Mouse (Mus musculus) limb, embryonic 11.5 days (tissue): ENCODE data around the gene Sec1. TPM values are rescaled to one million over a fixed set of nuclear protein-coding genes. Genes with fewer than 3 reads are reported as not detected.
A peak's percentile ranks its signal among the peaks of the same experiment; 100 is the strongest.

Source experiments
- ATAC-seq: fragments of 200-750 bp; cut with Nextera tagmentation; 2 replicates; pipeline ENCODE4 v1.8.0; 2017; ENCODE audit warnings: low read depth; ENCODE audit not compliant: insufficient number of reproducible peaks, low FRiP score, low TSS enrichment
- DNase-seq: peaks from one replicate; pipeline ENCODE4 v3.0.0-alpha.2; 2015; ENCODE audit warnings: low spot score
- H3K27ac ChIP-seq: fragments of 300-500 bp; sonication (generic); replicated peaks from 2 replicates; pipeline ENCODE4 v1.5.1; 2014; ENCODE audit warnings: low read depth, mild to moderate bottlenecking, low read length
- H3K27me3 ChIP-seq: fragments of 300-500 bp; sonication (generic); 2 replicates; pipeline ENCODE4 v1.6.1; 2014; ENCODE audit warnings: mild to moderate bottlenecking, low read length, mixed read lengths; ENCODE audit not compliant: control insufficient read depth, insufficient read depth
- H3K36me3 ChIP-seq: fragments of 300-500 bp; sonication (generic); 2 replicates; pipeline ENCODE4 v1.6.1; 2014; ENCODE audit warnings: mild to moderate bottlenecking, low read length, moderate library complexity, mixed read lengths; ENCODE audit not compliant: control insufficient read depth, insufficient read depth
- H3K4me1 ChIP-seq: fragments of 300-500 bp; sonication (generic); 2 replicates; pipeline ENCODE4 v1.6.1; 2014; ENCODE audit warnings: low read length, mixed read lengths; ENCODE audit not compliant: control insufficient read depth, insufficient read depth
- H3K4me2 ChIP-seq: fragments of 300-500 bp; sonication (generic); 2 replicates; pipeline ENCODE4 v1.6.1; 2014; ENCODE audit warnings: low read depth, mild to moderate bottlenecking, moderate library complexity; ENCODE audit not compliant: severe bottlenecking
- H3K4me3 ChIP-seq: fragments of 300-500 bp; sonication (generic); 2 replicates; pipeline ENCODE4 v1.5.1; 2014; ENCODE audit warnings: low read depth, low read length
- H3K9ac ChIP-seq: fragments of 300-500 bp; sonication (generic); 2 replicates; pipeline ENCODE4 v1.6.1; 2014; ENCODE audit warnings: mild to moderate bottlenecking, low read length
- H3K9me3 ChIP-seq: fragments of 300-500 bp; sonication (generic); 2 replicates; pipeline ENCODE4 v1.6.1; 2016; ENCODE audit warnings: low read length; ENCODE audit not compliant: control insufficient read depth
- WGBS: fragments of 180-500 bp; shearing (Covaris S2); extraction: QIAGEN DNeasy Blood & Tissue Kit; methylation state at CpG from one replicate; pipeline ENCODE4 v1.1.7; 2014; 5-methylcytosine and 5-hydroxymethylcytosine counted together
- polyA plus RNA-seq: library from polyadenylated mRNA; unstranded; fragments of >200 nt; fragmentation: Nextera tagmentation; extraction: Ambion mirVana; gene quantifications from 2 replicates; pipeline ENCODE4 v1.2.1, GENCODE M21; 2014

Sec1 gene
- polyA plus RNA-seq, 1 experiment from 2014 or later, result 0.37 TPM

- DNase-seq, result no peak
- 94% methylated on average over 24 of the region's 24 CpGs for WGBS
- H3K4me1 ChIP-seq, result peaks cover 36% of the 10 kb centered on the region
- peaks cover 23% of the 10 kb centered on the region; the same call in 1 of the 2 replicates for H3K36me3 ChIP-seq
- no peak overlapping the region for H3K4me3 ChIP-seq
- no peak overlapping the region for H3K9ac ChIP-seq
- ATAC-seq, result no peak
- H3K27ac ChIP-seq, result no peak overlapping the region
- no peaks in the 10 kb centered on the region for H3K9me3 ChIP-seq
- no peak overlapping the region for H3K4me2 ChIP-seq
- no peaks in the 10 kb centered on the region for H3K27me3 ChIP-seq
Observed at GRCm38 (mm10) chr7:45711316-45712021, 17.3 kb upstream of the Sec1 start.

- 94% methylated on average over 20 of the region's 20 CpGs for WGBS
- Histone ChIP-seq H3K9ac (no peak overlapping the region), H3K4me2 (no peak overlapping the region), H3K27ac (no peak overlapping the region), H3K4me3 (0 out of 2 replicates have a peak overlapping the region, but pooled peaks have one; percentile 1), H3K4me1 (peaks cover 30% of the 10 kb centered on the region), H3K9me3 (no peaks in the 10 kb centered on the region), H3K27me3 (no peaks in the 10 kb centered on the region), H3K36me3 (peaks cover 23% of the 10 kb centered on the region; the same call in 1 of the 2 replicates)
- DNase-seq, result no peak
- no peak for ATAC-seq
Observed at GRCm38 (mm10) chr7:45710477-45711191, 16.4 kb upstream of the Sec1 start.

- 79% methylated on average over 14 of the region's 14 CpGs for WGBS
- Histone ChIP-seq H3K4me2 (no peak overlapping the region), H3K27me3 (no peaks in the 10 kb centered on the region), H3K4me1 (peaks cover 31% of the 10 kb centered on the region), H3K9me3 (no peaks in the 10 kb centered on the region), H3K9ac (no peak overlapping the region), H3K27ac (no peak overlapping the region), H3K36me3 (peaks cover 23% of the 10 kb centered on the region; the same call in 1 of the 2 replicates), H3K4me3 (no peak overlapping the region)
- no peak for ATAC-seq
- DNase-seq, result no peak
Observed at GRCm38 (mm10) chr7:45709677-45710355, 15.6 kb upstream of the Sec1 start.

- Histone ChIP-seq H3K4me1 (peaks cover 27% of the 10 kb centered on the region), H3K27ac (no peak overlapping the region), H3K9me3 (no peaks in the 10 kb centered on the region), H3K27me3 (no peaks in the 10 kb centered on the region), H3K4me2 (no peak overlapping the region), H3K9ac (no peak overlapping the region), H3K36me3 (peaks cover 23% of the 10 kb centered on the region; the same call in 1 of the 2 replicates), H3K4me3 (no peak overlapping the region)
- WGBS, result 62% methylated on average over 6 of the region's 6 CpGs
- ATAC-seq, result no peak
- peak; percentile 42 for DNase-seq
Observed at GRCm38 (mm10) chr7:45709036-45709435, 14.8 kb upstream of the Sec1 start.

GRCm38 (mm10) chr7:45708221-45708761, 14.1 kb upstream of the Sec1 start:
- 28% methylated on average over 13 of the region's 13 CpGs for WGBS
- Histone ChIP-seq H3K27ac (no peak overlapping the region), H3K4me3 (peak overlapping the region; percentile 49), H3K27me3 (no peaks in the 10 kb centered on the region), H3K9ac (peak overlapping the region; percentile 35; the same call in 1 of the 2 replicates), H3K9me3 (no peaks in the 10 kb centered on the region), H3K4me1 (peaks cover 32% of the 10 kb centered on the region), H3K36me3 (peaks cover 22% of the 10 kb centered on the region; the same call in 1 of the 2 replicates), H3K4me2 (peak overlapping the region; percentile 72; the same call in 1 of the 2 replicates)
- no peak for ATAC-seq
- peak; percentile 43 for DNase-seq

GRCm38 (mm10) chr7:45707375-45707967, 13.3 kb upstream of the Sec1 start:
- peak overlapping the region; percentile 72 for H3K4me2 ChIP-seq
- peaks cover 14% of the 10 kb centered on the region; the same call in 1 of the 2 replicates for H3K36me3 ChIP-seq
- peaks cover 32% of the 10 kb centered on the region for H3K4me1 ChIP-seq
- DNase-seq, result peak; percentile 92
- H3K27ac ChIP-seq, result peak overlapping the region; percentile 76
- H3K4me3 ChIP-seq, result peak overlapping the region; percentile 49
- no peaks in the 10 kb centered on the region for H3K27me3 ChIP-seq
- ATAC-seq, result 0 out of 2 replicates have a peak, but pooled peaks have one; percentile 1
- H3K9me3 ChIP-seq, result no peaks in the 10 kb centered on the region
- 0% methylated on average over 27 of the region's 27 CpGs for WGBS
- peak overlapping the region; percentile 35; the same call in 1 of the 2 replicates for H3K9ac ChIP-seq

GRCm38 (mm10) chr7:45706721-45707241, 12.6 kb upstream of the Sec1 start:
- peaks cover 32% of the 10 kb centered on the region for H3K4me1 ChIP-seq

More at GRCm38 (mm10) chr7:45706721-45707241, 12.6 kb upstream of the Sec1 start:
- DNase-seq, result peak; percentile 90
- no peaks in the 10 kb centered on the region for H3K9me3 ChIP-seq
- 1% methylated on average over 45 of the region's 45 CpGs for WGBS
- no peak for ATAC-seq
- peak overlapping the region; percentile 72 for H3K9ac ChIP-seq
- H3K4me3 ChIP-seq, result peak overlapping the region; percentile 49
- peaks cover 9% of the 10 kb centered on the region; the same call in 1 of the 2 replicates for H3K36me3 ChIP-seq
- peak overlapping the region; percentile 72 for H3K4me2 ChIP-seq
- H3K27me3 ChIP-seq, result no peaks in the 10 kb centered on the region
- peak overlapping the region; percentile 76 for H3K27ac ChIP-seq
